Comparison of ENCODE assay signal across 11 mouse cellular contexts in the genomic region with DNA sequence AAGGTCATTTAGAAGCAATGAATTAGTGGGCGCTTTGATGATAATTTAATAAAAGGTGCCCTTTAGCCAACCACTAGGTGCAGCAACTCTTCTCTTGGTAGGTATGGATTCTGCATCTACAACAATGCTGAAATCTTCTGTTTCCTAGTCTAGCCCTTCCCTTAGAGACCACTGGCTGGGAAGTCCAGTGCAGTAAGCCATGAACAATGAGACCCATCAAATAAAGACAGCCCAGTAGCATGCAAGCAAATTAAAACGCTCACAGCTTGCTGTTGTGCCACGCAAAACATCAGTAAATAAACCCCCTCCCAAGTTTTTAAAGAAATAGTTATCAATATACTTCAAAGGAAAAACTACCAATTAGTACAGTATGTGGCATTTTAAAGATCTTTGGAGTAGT. TPM values are rescaled to one million over a fixed set of nuclear protein-coding genes. Genes with fewer than 3 reads are reported as not detected.
DNase-seq lines count a peak whose midpoint lies in the region; ATAC-seq and TF ChIP-seq lines count a peak whose summit lies in the region.
"Had no signal": no experiment of that assay in that cellular context is flagged by ENCODE, and none has a peak within 500 bp of the region (broad histone marks: within the 10 kb centered on the region; RNA-seq: fewer than 3 reads in every experiment).

No protein-coding gene starts in this region.

- H3K9ac ChIP-seq in forebrain, embryonic 12.5 days = no peak overlapping the region
- H3K9ac ChIP-seq in hindbrain, embryonic 15.5 days = no peak overlapping the region
- no peak overlapping the region for H3K9ac ChIP-seq in midbrain, postnatal 0 days (replicated peaks; ENCODE audit: low read length, poor library complexity, severe bottlenecking)
- H3K9ac ChIP-seq: liver, embryonic 15.5 days had no signal

- no peak for TF ChIP-seq CTCF in left cerebral cortex, adult 2 months (IDR thresholded peaks at IDR 0.05)
- no peak; the same call in 1 of the 2 replicates for TF ChIP-seq CTCF in midbrain, postnatal 0 days (IDR thresholded peaks at IDR 0.05)

- no peaks in the 10 kb centered on the region for H3K9me3 ChIP-seq in forebrain, embryonic 12.5 days
- H3K9me3 ChIP-seq in hindbrain, embryonic 15.5 days = no peaks in the 10 kb centered on the region
- no peaks in the 10 kb centered on the region for H3K9me3 ChIP-seq in midbrain, postnatal 0 days (ENCODE audit: low read length)
- H3K9me3 ChIP-seq: liver, embryonic 15.5 days had no signal

- intact Hi-C loops in left cerebral cortex, adult 2 months (cut with DNase I) = loop anchor here (1.0 to 10.0 kb wide), 3 partner anchors 13 to 216 kb away; a partner anchor contains a TSS
- intact Hi-C loops in left cerebral cortex, postnatal 10 days (cut with DNase I) = loop anchor here (5.0 kb wide), 1 partner anchor 39 kb away; no protein-coding TSS in a partner anchor

- peak in 1 of 2 experiments; percentile 9 for DNase-seq in left cerebral cortex, adult 2 months (ENCODE audit: extremely low spot score in 1 of 2, low spot score in 2 of 2)
- DNase-seq in left cerebral cortex, postnatal 10 days (ENCODE audit: extremely low spot score in 1 of 2, low spot score in 2 of 2) = no peak
- DNase-seq in midbrain, postnatal 0 days (ENCODE audit: low spot score) = no peak
- DNase-seq in frontal cortex, postnatal 10 days (ENCODE audit: low spot score in 2 of 2) = no peak
- DNase-seq in thymus, postnatal 36 days = no peak

- H3K27me3 ChIP-seq in forebrain, embryonic 12.5 days = no peaks in the 10 kb centered on the region
- no peaks in the 10 kb centered on the region for H3K27me3 ChIP-seq in hindbrain, embryonic 15.5 days
- H3K27me3 ChIP-seq in midbrain, postnatal 0 days (ENCODE audit: insufficient read depth, low read length) = no peaks in the 10 kb centered on the region
- H3K27me3 ChIP-seq: liver, embryonic 15.5 days had no signal

- H3K36me3 ChIP-seq in forebrain, embryonic 12.5 days (replicated peaks) = no peaks in the 10 kb centered on the region
- peaks cover 14% of the 10 kb centered on the region for H3K36me3 ChIP-seq in hindbrain, embryonic 15.5 days
- H3K36me3 ChIP-seq in midbrain, postnatal 0 days (ENCODE audit: insufficient read depth, low read length) = no peaks in the 10 kb centered on the region
- H3K36me3 ChIP-seq: liver, embryonic 15.5 days had no signal

- H3K4me2 ChIP-seq in forebrain, embryonic 12.5 days = peak overlapping the region; percentile 54
- peak overlapping the region; percentile 58 for H3K4me2 ChIP-seq in hindbrain, embryonic 15.5 days
- peak overlapping the region; percentile 58 for H3K4me2 ChIP-seq in midbrain, postnatal 0 days (ENCODE audit: low read depth, low read length, poor library complexity, severe bottlenecking)
- H3K4me2 ChIP-seq: liver, embryonic 15.5 days had no signal

- peak overlapping the region; percentile 98; the same call in 1 of the 2 replicates for H3K27ac ChIP-seq in left cerebral cortex, adult 2 months
- H3K27ac ChIP-seq in forebrain, embryonic 12.5 days = peak overlapping the region; percentile 87
- peak overlapping the region; percentile 83 for H3K27ac ChIP-seq in hindbrain, embryonic 15.5 days (replicated peaks)
- peak overlapping the region; percentile 87; the same call in 1 of the 2 replicates for H3K27ac ChIP-seq in midbrain, postnatal 0 days (ENCODE audit: low read depth, low read length)
- H3K27ac ChIP-seq: liver, embryonic 15.5 days had no signal

- ATAC-seq in forebrain, embryonic 12.5 days (ENCODE audit: low FRiP score) = peak; percentile 50
- ATAC-seq in hindbrain, embryonic 15.5 days (ENCODE audit: low FRiP score, low read depth) = no peak
- no peak for ATAC-seq in midbrain, postnatal 0 days (ENCODE audit: low FRiP score)

- no peak overlapping the region for H3K4me3 ChIP-seq in left cerebral cortex, adult 2 months
- H3K4me3 ChIP-seq in forebrain, embryonic 12.5 days (replicated peaks) = peak overlapping the region; percentile 26; the same call in 1 of the 2 replicates
- H3K4me3 ChIP-seq in hindbrain, embryonic 15.5 days = no peak overlapping the region
- peak overlapping the region; percentile 35 for H3K4me3 ChIP-seq in midbrain, postnatal 0 days (ENCODE audit: low read depth, low read length)
- H3K4me3 ChIP-seq: liver, embryonic 15.5 days had no signal

- H3K4me1 ChIP-seq in forebrain, embryonic 12.5 days = peaks cover 30% of the 10 kb centered on the region
- peaks cover 25% of the 10 kb centered on the region for H3K4me1 ChIP-seq in hindbrain, embryonic 15.5 days (replicated peaks)
- H3K4me1 ChIP-seq in midbrain, postnatal 0 days (ENCODE audit: insufficient read depth, low read length) = peaks cover 19% of the 10 kb centered on the region; the same call in 1 of the 2 replicates
- H3K4me1 ChIP-seq: liver, embryonic 15.5 days had no signal

- 32% methylated on average over 3 of the region's 3 CpGs for WGBS in forebrain, embryonic 12.5 days
- 34% methylated on average over 3 of the region's 3 CpGs for WGBS in hindbrain, embryonic 15.5 days
- 41% methylated on average over 3 of the region's 3 CpGs for WGBS in midbrain, postnatal 0 days

RNA-seq across cellular contexts. Expression of a gene that starts 10.9 kb away (rescaled TPM):
- not detected for total RNA-seq in left cerebral cortex, adult 2 months (2021)
- total RNA-seq in left cerebral cortex, postnatal 10 days (2021) = not detected
- not detected in 2 replicates for polyA plus RNA-seq in forebrain, embryonic 12.5 days (2016; fragmentation: Nextera tagmentation; extraction: Ambion mirVana)
- polyA plus RNA-seq in hindbrain, embryonic 15.5 days (2015; fragmentation: Nextera tagmentation; extraction: Ambion mirVana) = not detected in 2 replicates
- not detected in 2 replicates for total RNA-seq in midbrain, postnatal 0 days (2014; rRNA removed)
- not detected in 2 replicates for polyA plus RNA-seq in midbrain, postnatal 0 days (2015; fragmentation: Nextera tagmentation; extraction: Ambion mirVana)
- total RNA-seq: gastrocnemius, adult 8-10 months; layer of hippocampus, adult 8-10 months had no signal
- polyA plus RNA-seq: liver, embryonic 15.5 days; neural tube, embryonic 11.5 days had no signal

Comparison
In these comparisons a context has a peak if more than half of its experiments do, and no peak if none do; other contexts are left out.
1. H3K4me3 ChIP-seq: peak in forebrain, embryonic 12.5 days (single experiment) and midbrain, postnatal 0 days (single experiment); none in left cerebral cortex, adult 2 months (single experiment) and hindbrain, embryonic 15.5 days (single experiment).
2. Peak in every context shown above with its lines, with median percentiles within 50 percentile points of each other: H3K27ac ChIP-seq and H3K4me2 ChIP-seq.